Mouse (Mus musculus): ENCODE results near the gene Dcaf6.

DNA sequence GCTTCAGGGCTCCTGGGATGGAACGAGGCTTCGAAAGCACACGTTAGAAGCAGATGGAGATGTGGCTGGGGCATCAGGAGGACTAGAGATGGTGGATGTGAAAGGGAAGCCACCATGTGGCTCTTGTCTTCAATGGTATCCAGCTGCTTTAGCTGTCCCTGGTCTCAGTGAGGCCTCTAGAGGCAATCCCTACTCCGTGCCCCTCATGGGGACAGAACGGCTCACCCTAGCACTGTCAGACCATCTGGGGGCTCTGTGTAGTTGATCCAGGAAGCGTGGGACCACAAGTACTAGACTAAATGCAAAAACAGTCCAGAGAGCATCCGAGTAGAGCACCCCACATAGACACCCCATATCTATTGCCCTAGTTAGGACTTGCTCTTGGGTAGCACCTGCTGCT is 138.4 kb downstream of the Dcaf6 start:
- TF ChIP-seq POLR2A (IDR thresholded peaks at IDR 0.05; ENCODE audit: borderline replicate concordance, control insufficient read depth, low read depth, low read length) (no peak), CTCF (IDR thresholded peaks at IDR 0.05; ENCODE audit: control insufficient read depth, insufficient read depth, low read length) (no peak)

Measured in bone marrow, adult 2 months (tissue).